ENCODE assay signal across 20 mouse cellular contexts in the genomic region with DNA sequence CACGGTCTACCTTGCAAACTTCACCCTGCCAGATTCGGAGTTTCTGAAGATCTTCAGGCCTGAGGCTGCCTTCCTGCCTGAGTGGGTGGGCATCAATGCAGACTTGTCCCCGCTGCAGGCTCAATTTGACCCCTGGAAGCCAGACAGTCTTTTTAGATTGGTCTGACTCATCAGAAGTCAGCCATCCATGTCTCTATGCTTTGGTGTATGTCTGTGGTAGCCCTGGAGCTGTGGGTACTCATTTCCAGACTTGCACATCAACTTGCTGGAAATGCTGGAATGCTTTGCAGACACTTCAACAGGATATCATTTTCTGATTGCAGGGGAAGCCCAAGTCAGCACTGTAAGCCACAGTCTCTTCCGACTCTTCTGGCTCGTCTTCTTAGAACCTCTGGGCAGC. TPM values are rescaled to one million over a fixed set of nuclear protein-coding genes. Genes with fewer than 3 reads are reported as not detected.
"Had no signal": no experiment of that assay in that cellular context is flagged by ENCODE, and none has a peak within 500 bp of the region (broad histone marks: within the 10 kb centered on the region; RNA-seq: fewer than 3 reads in every experiment).

No protein-coding gene starts in this region.

- H3K36me3 ChIP-seq: neural tube, embryonic 12.5 days; neural tube, embryonic 13.5 days; neural tube, embryonic 15.5 days; stomach, embryonic 15.5 days had no signal

- DNase-seq: retina, postnatal 1 day; right cerebral cortex, adult 18-20 months; right cerebral cortex, postnatal 14 days; right cerebral cortex, postnatal 25 days; right cerebral cortex, postnatal 4 days; spleen, adult 18-20 months; thymus, adult 18-20 months; thymus, adult 2 months; thymus, postnatal 14 days; thymus, postnatal 25 days; thymus, postnatal 36 days; thymus, postnatal 4 days had no signal

- H3K9ac ChIP-seq: neural tube, embryonic 12.5 days; neural tube, embryonic 13.5 days; neural tube, embryonic 15.5 days; stomach, embryonic 15.5 days had no signal

- H3K27ac ChIP-seq: neural tube, embryonic 12.5 days; neural tube, embryonic 13.5 days; neural tube, embryonic 15.5 days; stomach, embryonic 15.5 days; stomach, postnatal 0 days had no signal

- H3K4me2 ChIP-seq: neural tube, embryonic 12.5 days; neural tube, embryonic 13.5 days; neural tube, embryonic 15.5 days; stomach, embryonic 15.5 days had no signal

- H3K9me3 ChIP-seq: neural tube, embryonic 12.5 days; neural tube, embryonic 13.5 days; neural tube, embryonic 15.5 days; stomach, embryonic 15.5 days had no signal

- H3K4me3 ChIP-seq: neural tube, embryonic 12.5 days; neural tube, embryonic 13.5 days; neural tube, embryonic 15.5 days; stomach, embryonic 15.5 days had no signal

RNA-seq across cellular contexts. Expression of a gene that starts 2.0 kb away (rescaled TPM):
- total RNA-seq: neutrophil, adult 5-6 weeks had no signal
- polyA plus RNA-seq: neural tube, embryonic 12.5 days; neural tube, embryonic 14.5 days; neural tube, embryonic 15.5 days had no signal

RNA-seq across cellular contexts. Expression of a gene that starts 2.5 kb away (rescaled TPM):
- total RNA-seq: neutrophil, adult 5-6 weeks had no signal
- polyA plus RNA-seq: neural tube, embryonic 12.5 days; neural tube, embryonic 13.5 days; neural tube, embryonic 14.5 days; neural tube, embryonic 15.5 days; urinary bladder, adult 2 months had no signal

RNA-seq across cellular contexts. Expression of a gene that starts 4.3 kb away (rescaled TPM):
- total RNA-seq: neutrophil, adult 5-6 weeks had no signal
- polyA plus RNA-seq: neural tube, embryonic 12.5 days; neural tube, embryonic 13.5 days; neural tube, embryonic 14.5 days; urinary bladder, adult 2 months had no signal
